Comparison of ENCODE assay signal across 8 mouse cellular contexts in the genomic region with DNA sequence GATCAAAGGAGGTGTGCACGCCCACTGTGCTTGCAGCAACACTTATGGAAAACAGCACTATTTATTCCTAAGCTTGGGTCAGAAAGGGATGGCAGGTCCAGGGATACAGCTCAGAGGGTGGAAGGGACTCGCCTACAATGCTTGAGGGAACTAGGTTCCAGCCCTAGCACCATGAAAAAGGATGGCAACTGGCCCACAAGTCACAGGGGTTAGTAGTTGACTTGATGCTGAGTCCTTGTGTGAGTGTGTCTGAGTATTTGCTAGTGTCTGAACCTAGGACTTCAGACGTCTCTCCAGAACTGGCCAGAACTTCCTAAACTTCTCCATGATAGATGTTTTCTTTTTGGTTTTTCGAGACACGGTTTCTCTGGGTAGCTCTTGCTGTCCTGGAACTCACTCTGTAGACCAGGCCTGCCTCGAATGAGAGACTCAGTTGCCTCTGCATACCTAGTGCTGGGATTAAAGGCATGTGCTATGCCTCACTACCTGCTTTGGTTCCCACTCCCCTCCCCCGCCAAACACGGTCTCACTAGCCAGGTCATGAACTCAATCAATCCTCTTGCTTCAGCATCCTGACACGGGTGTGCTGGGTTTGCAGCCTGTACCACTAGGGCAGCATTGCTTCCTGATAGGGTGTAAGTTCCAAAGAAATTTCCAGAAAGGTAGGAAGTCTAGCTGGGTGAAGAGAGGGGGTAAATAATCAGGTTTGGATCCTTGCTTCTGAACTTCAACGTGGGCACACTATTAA. TPM values are rescaled to one million over a fixed set of nuclear protein-coding genes. Genes with fewer than 3 reads are reported as not detected.
DNase-seq lines count a peak whose midpoint lies in the region; ATAC-seq lines count a peak whose summit lies in the region.

No protein-coding gene starts in this region.

- DNase-seq in frontal cortex, adult 2 months (ENCODE audit: extremely low spot score in 1 of 2, low spot score in 1 of 2), result no peak
- DNase-seq in ES-CJ7 (ENCODE audit: low read depth, low spot score), result peak; percentile 26
- DNase-seq in embryonic facial prominence, embryonic 14.5 days (ENCODE audit: low spot score), result no peak
- no peak for DNase-seq in intestine, embryonic 14.5 days (ENCODE audit: low spot score)
- DNase-seq in gastrocnemius, postnatal 14 days, result no peak

- WGBS in embryonic facial prominence, embryonic 14.5 days, result 57% methylated on average over 10 of the region's 10 CpGs
- 46% methylated on average over 10 of the region's 10 CpGs for WGBS in intestine, embryonic 14.5 days
- 45% methylated on average over 10 of the region's 10 CpGs for WGBS in lung, embryonic 15.5 days
- WGBS in stomach, embryonic 14.5 days, result 42% methylated on average over 10 of the region's 10 CpGs

- ATAC-seq in frontal cortex, adult (ENCODE audit: low TSS enrichment), result peak; percentile 45
- peak; percentile 28 for ATAC-seq in embryonic facial prominence, embryonic 14.5 days (ENCODE audit: low read depth)
- peak; percentile 67 for ATAC-seq in intestine, embryonic 14.5 days (replicated peaks; ENCODE audit: low FRiP score, low TSS enrichment, low read depth)
- ATAC-seq in lung, embryonic 15.5 days (ENCODE audit: borderline replicate concordance, extremely low read depth, low FRiP score, low TSS enrichment), result peak; percentile 47; the same call in 1 of the 2 replicates
- peak; percentile 25 for ATAC-seq in stomach, embryonic 14.5 days (ENCODE audit: insufficient number of reproducible peaks, insufficient read depth, low FRiP score, low read depth)

- peaks cover 25% of the 10 kb centered on the region for H3K4me1 ChIP-seq in embryonic facial prominence, embryonic 14.5 days (ENCODE audit: control insufficient read depth, insufficient read depth, low read length)
- peaks cover 24% of the 10 kb centered on the region for H3K4me1 ChIP-seq in intestine, embryonic 14.5 days (replicated peaks; ENCODE audit: control insufficient read depth, insufficient read depth, low read length)
- peaks cover 23% of the 10 kb centered on the region for H3K4me1 ChIP-seq in lung, embryonic 15.5 days
- peaks cover 20% of the 10 kb centered on the region; the same call in 1 of the 2 replicates for H3K4me1 ChIP-seq in stomach, embryonic 14.5 days (ENCODE audit: control insufficient read depth, insufficient read depth, low read length)

- H3K36me3 ChIP-seq in embryonic facial prominence, embryonic 14.5 days (ENCODE audit: control insufficient read depth, insufficient read depth, low read length), result peaks cover 8% of the 10 kb centered on the region
- peaks cover 6% of the 10 kb centered on the region for H3K36me3 ChIP-seq in intestine, embryonic 14.5 days (ENCODE audit: control insufficient read depth, insufficient read depth, low read length)
- H3K36me3 ChIP-seq in lung, embryonic 15.5 days, result peaks cover 8% of the 10 kb centered on the region
- H3K36me3 ChIP-seq in stomach, embryonic 14.5 days (ENCODE audit: control insufficient read depth, insufficient read depth, low read length), result peaks cover 5% of the 10 kb centered on the region

- H3K9ac ChIP-seq in embryonic facial prominence, embryonic 14.5 days (ENCODE audit: low read depth, low read length), result peak overlapping the region; percentile 50
- H3K9ac ChIP-seq in intestine, embryonic 14.5 days (ENCODE audit: low read length), result no peak overlapping the region
- H3K9ac ChIP-seq in lung, embryonic 15.5 days, result no peak overlapping the region
- H3K9ac ChIP-seq in stomach, embryonic 14.5 days (replicated peaks; ENCODE audit: low read depth, low read length), result no peak overlapping the region

- H3K27ac ChIP-seq in embryonic facial prominence, embryonic 14.5 days (replicated peaks; ENCODE audit: low read depth, low read length), result peak overlapping the region; percentile 68
- peak overlapping the region; percentile 65; the same call in 1 of the 2 replicates for H3K27ac ChIP-seq in intestine, embryonic 14.5 days (ENCODE audit: low read depth)
- H3K27ac ChIP-seq in lung, embryonic 15.5 days, result peak overlapping the region; percentile 53
- H3K27ac ChIP-seq in stomach, embryonic 14.5 days (ENCODE audit: low read length), result peak overlapping the region; percentile 61; the same call in 1 of the 2 replicates

- intact Hi-C loops in gastrocnemius, postnatal 14 days (cut with DNase I; ENCODE audit: low total_unique reads), result no loop called here

- H3K27me3 ChIP-seq in embryonic facial prominence, embryonic 14.5 days (replicated peaks; ENCODE audit: control insufficient read depth, insufficient read depth, low read length), result no peaks in the 10 kb centered on the region
- no peaks in the 10 kb centered on the region for H3K27me3 ChIP-seq in intestine, embryonic 14.5 days (replicated peaks; ENCODE audit: control insufficient read depth, insufficient read depth, low read length)
- no peaks in the 10 kb centered on the region for H3K27me3 ChIP-seq in lung, embryonic 15.5 days
- H3K27me3 ChIP-seq in stomach, embryonic 14.5 days (ENCODE audit: control insufficient read depth, insufficient read depth, low read length), result no peaks in the 10 kb centered on the region

- peak overlapping the region; percentile 84 for H3K4me2 ChIP-seq in embryonic facial prominence, embryonic 14.5 days (ENCODE audit: low read depth, low read length)
- H3K4me2 ChIP-seq in intestine, embryonic 14.5 days (ENCODE audit: low read length), result peak overlapping the region; percentile 93
- H3K4me2 ChIP-seq in lung, embryonic 15.5 days, result peak overlapping the region; percentile 46
- peak overlapping the region; percentile 31 for H3K4me2 ChIP-seq in stomach, embryonic 14.5 days (replicated peaks; ENCODE audit: low read depth, low read length)

- H3K9me3 ChIP-seq in embryonic facial prominence, embryonic 14.5 days (ENCODE audit: control insufficient read depth, low read length), result no peaks in the 10 kb centered on the region
- no peaks in the 10 kb centered on the region for H3K9me3 ChIP-seq in intestine, embryonic 14.5 days (ENCODE audit: control insufficient read depth, low read length)
- H3K9me3 ChIP-seq in lung, embryonic 15.5 days, result no peaks in the 10 kb centered on the region
- no peaks in the 10 kb centered on the region for H3K9me3 ChIP-seq in stomach, embryonic 14.5 days (ENCODE audit: control insufficient read depth, low read depth, low read length)

- peak overlapping the region; percentile 89 for H3K4me3 ChIP-seq in embryonic facial prominence, embryonic 14.5 days (ENCODE audit: low read depth, low read length)
- peak overlapping the region; percentile 15; the same call in 1 of the 2 replicates for H3K4me3 ChIP-seq in intestine, embryonic 14.5 days (ENCODE audit: low read depth, low read length)
- H3K4me3 ChIP-seq in lung, embryonic 15.5 days, result peak overlapping the region; percentile 76
- H3K4me3 ChIP-seq in stomach, embryonic 14.5 days (ENCODE audit: low read depth, low read length), result no peak overlapping the region

RNA-seq across cellular contexts. Expression of a gene that starts 0.7 kb away (rescaled TPM):
- polyA plus RNA-seq in frontal cortex, adult 2 months (2012; rRNA removed), result 133 and 138 TPM in 2 replicates
- 271 and 275 TPM in 2 replicates for polyA plus RNA-seq in embryonic facial prominence, embryonic 14.5 days (2014; fragmentation: Nextera tagmentation; extraction: Ambion mirVana)
- 264 and 277 TPM in 2 replicates for polyA plus RNA-seq in intestine, embryonic 14.5 days (2014; fragmentation: Nextera tagmentation; extraction: Ambion mirVana)
- polyA plus RNA-seq in lung, embryonic 15.5 days (2015; fragmentation: Nextera tagmentation; extraction: Ambion mirVana), result 265 and 273 TPM in 2 replicates
- 267 and 268 TPM in 2 replicates for polyA plus RNA-seq in stomach, embryonic 14.5 days (2014; fragmentation: Nextera tagmentation; extraction: Ambion mirVana)
- 100 to 1,000 TPM; 260 to 261 TPM for total RNA-seq in gastrocnemius, postnatal 14 days (2021)

RNA-seq across cellular contexts. Expression of a gene that starts 14.7 kb away (rescaled TPM):
- polyA plus RNA-seq in frontal cortex, adult 2 months (2012; rRNA removed), result 10.3 and 11.6 TPM in 2 replicates
- polyA plus RNA-seq in embryonic facial prominence, embryonic 14.5 days (2014; fragmentation: Nextera tagmentation; extraction: Ambion mirVana), result 5.3 and 7.8 TPM in 2 replicates
- 11.3 and 11.9 TPM in 2 replicates for polyA plus RNA-seq in intestine, embryonic 14.5 days (2014; fragmentation: Nextera tagmentation; extraction: Ambion mirVana)
- polyA plus RNA-seq in lung, embryonic 15.5 days (2015; fragmentation: Nextera tagmentation; extraction: Ambion mirVana), result 9.0 and 9.8 TPM in 2 replicates
- polyA plus RNA-seq in stomach, embryonic 14.5 days (2014; fragmentation: Nextera tagmentation; extraction: Ambion mirVana), result 4.9 and 7.0 TPM in 2 replicates
- total RNA-seq in gastrocnemius, postnatal 14 days (2021), result 10 to 100 TPM in 1 of 2 experiments, 1 to 10 TPM in 1; 8.7 to 10.6 TPM

RNA-seq across cellular contexts. Expression of a gene that starts 48.1 kb away (rescaled TPM):
- 38.7 and 44.1 TPM in 2 replicates for polyA plus RNA-seq in frontal cortex, adult 2 months (2012; rRNA removed)
- 4.4 and 5.0 TPM in 2 replicates for polyA plus RNA-seq in embryonic facial prominence, embryonic 14.5 days (2014; fragmentation: Nextera tagmentation; extraction: Ambion mirVana)
- polyA plus RNA-seq in intestine, embryonic 14.5 days (2014; fragmentation: Nextera tagmentation; extraction: Ambion mirVana), result 3.1 and 4.0 TPM in 2 replicates
- 2.7 and 2.8 TPM in 2 replicates for polyA plus RNA-seq in lung, embryonic 15.5 days (2015; fragmentation: Nextera tagmentation; extraction: Ambion mirVana)
- polyA plus RNA-seq in stomach, embryonic 14.5 days (2014; fragmentation: Nextera tagmentation; extraction: Ambion mirVana), result 4.6 and 6.0 TPM in 2 replicates
- 1 to 10 TPM; 1.7 to 2.0 TPM for total RNA-seq in gastrocnemius, postnatal 14 days (2021)

Comparison
In these comparisons a context has a peak if more than half of its experiments do, and no peak if none do; other contexts are left out.
1. H3K4me2 ChIP-seq: peak in every context shown above with its lines; median percentile 93 in intestine, embryonic 14.5 days; 84 in embryonic facial prominence, embryonic 14.5 days; 46 in lung, embryonic 15.5 days; 31 in stomach, embryonic 14.5 days.